Mouse (Mus musculus): ENCODE data around the gene Cacna1d. TPM values are rescaled to one million over a fixed set of nuclear protein-coding genes. Genes with fewer than 3 reads are reported as not detected.
A peak's percentile ranks its signal among the peaks of the same experiment; 100 is the strongest.

Cacna1d gene
- polyA plus RNA-seq, 1 experiment from 2014 or later, result 11.5 TPM

DNA sequence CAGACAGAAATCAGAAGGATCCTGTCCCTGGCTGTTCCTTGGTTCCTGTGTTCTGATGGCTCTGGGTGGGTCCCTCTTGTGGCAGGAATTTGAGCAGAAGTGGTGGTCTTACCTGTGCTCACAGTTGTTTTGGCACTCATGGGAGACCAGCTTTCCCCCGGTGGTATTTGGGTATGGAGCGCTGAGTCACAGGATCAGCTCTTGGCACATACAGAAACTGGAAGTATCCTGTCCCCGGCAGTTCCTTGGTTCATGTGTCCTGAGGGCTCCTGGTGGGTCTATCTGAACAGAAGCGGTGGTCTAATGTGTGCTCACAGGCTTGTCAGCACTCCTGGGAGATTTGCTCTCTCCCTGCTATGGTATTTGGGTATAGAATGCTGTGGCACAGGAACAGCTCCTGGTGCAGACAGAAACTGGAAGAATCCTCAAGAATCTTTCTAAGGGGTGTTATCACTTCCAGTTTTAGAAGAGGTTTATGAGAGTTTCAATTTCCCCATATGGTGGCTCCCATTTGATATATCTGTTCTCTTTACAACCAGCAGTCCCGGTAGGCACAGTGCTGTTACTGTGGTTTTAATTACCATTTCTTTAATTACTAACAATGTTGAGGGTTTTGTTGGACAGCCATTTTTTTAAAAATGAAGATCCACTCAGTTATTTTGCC is 300.8 kb downstream of the Cacna1d start:
- no peak overlapping the region for H3K4me3 ChIP-seq (replicated peaks)
- no peaks in the 10 kb centered on the region for H3K36me3 ChIP-seq
- no peaks in the 10 kb centered on the region for H3K9me3 ChIP-seq (replicated peaks)
- WGBS, result 80% methylated on average over 5 of the region's 5 CpGs
- H3K9ac ChIP-seq (replicated peaks), result no peak overlapping the region
- no peak for ATAC-seq (ENCODE audit: low FRiP score)
- no peak overlapping the region for H3K27ac ChIP-seq (replicated peaks)
- H3K27me3 ChIP-seq (replicated peaks), result no peaks in the 10 kb centered on the region
- H3K4me2 ChIP-seq, result no peak overlapping the region
- no peaks in the 10 kb centered on the region for H3K4me1 ChIP-seq

DNA sequence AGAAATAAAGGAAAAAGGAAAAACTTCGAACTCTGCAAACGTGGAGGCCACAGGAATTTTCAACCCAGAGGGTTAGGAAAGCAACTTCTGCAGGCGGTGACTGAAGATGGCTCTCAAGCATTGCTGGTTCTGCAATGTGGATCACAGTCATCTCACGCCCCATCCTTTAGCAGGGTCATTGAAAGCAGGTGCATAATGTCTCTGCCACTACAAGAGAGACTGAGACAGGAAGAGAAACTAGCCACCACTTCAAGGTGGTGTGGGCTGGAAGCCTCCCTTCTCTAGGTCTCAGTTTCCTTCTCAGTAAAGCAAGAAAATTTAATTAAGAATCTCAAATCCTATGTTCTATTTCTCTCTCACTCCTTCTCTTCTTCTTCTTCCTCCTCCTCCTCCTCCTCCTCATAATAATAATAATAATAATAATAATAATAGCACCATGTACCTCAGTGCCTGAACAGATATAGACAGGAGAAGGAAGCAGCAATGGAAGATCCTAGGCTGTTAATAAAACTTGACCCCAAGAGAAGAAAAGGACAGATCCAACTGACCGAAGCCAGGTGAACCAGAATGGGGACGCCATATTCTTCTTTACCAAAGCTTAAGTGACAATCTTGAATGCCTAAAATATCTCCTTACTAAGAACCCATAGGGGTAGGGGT is 305.5 kb downstream of the Cacna1d start:
- H3K27ac ChIP-seq (replicated peaks), result no peak overlapping the region
- H3K9ac ChIP-seq (replicated peaks), result no peak overlapping the region
- no peak overlapping the region for H3K4me3 ChIP-seq (replicated peaks)
- H3K9me3 ChIP-seq (replicated peaks), result no peaks in the 10 kb centered on the region
- H3K4me2 ChIP-seq, result no peak overlapping the region
- 85% methylated on average over 6 of the region's 6 CpGs for WGBS
- no peaks in the 10 kb centered on the region for H3K27me3 ChIP-seq (replicated peaks)
- H3K36me3 ChIP-seq, result 0 out of 2 replicates have a peak, but pooled peaks cover 2% of the 10 kb centered on the region
- H3K4me1 ChIP-seq, result no peaks in the 10 kb centered on the region
- ATAC-seq (ENCODE audit: low FRiP score), result no peak

DNA sequence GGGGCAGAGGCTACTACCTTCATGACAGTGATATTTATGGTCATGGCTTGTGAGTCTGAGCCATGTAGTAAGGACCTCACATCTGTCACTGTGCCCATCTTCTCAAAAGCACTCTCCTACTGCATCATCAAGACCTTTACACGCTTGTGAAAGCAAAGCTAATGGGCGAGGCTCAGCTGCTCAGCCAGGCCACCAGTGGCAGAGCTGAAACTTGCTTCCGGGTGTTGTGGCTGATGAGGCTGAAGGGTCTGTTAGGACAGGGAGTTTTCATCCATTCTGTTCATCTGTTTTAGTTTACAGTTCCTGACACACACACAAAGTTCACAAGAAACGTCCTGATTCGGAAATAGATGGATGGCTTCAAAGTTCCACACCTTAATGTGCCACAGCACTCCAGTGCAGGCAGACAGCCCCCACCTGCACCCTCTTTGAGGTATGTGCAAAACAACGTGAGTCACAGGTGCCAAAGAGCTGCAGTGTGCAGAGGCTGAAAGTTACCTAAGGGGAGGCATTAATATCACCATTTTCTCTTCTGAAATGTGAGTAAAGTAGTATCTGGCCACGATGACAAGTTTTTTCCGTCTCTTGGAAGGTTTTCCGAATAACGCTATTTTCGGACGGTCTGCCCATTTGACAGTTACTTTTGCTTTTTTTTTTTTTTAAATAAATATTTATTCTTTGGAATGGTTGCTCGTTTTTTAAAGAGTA is 306.7 kb downstream of the Cacna1d start:
- ATAC-seq (ENCODE audit: low FRiP score), result no peak
- no peaks in the 10 kb centered on the region for H3K9me3 ChIP-seq (replicated peaks)
- no peaks in the 10 kb centered on the region for H3K27me3 ChIP-seq (replicated peaks)
- no peak overlapping the region for H3K4me2 ChIP-seq
- H3K9ac ChIP-seq (replicated peaks), result no peak overlapping the region
- H3K4me3 ChIP-seq (replicated peaks), result no peak overlapping the region
- no peaks in the 10 kb centered on the region for H3K4me1 ChIP-seq
- 0 out of 2 replicates have a peak, but pooled peaks cover 2% of the 10 kb centered on the region for H3K36me3 ChIP-seq
- no peak overlapping the region for H3K27ac ChIP-seq (replicated peaks)
- WGBS, result 76% methylated on average over 13 of the region's 13 CpGs

- no peak overlapping the region for H3K4me3 ChIP-seq (replicated peaks)
- no peaks in the 10 kb centered on the region for H3K9me3 ChIP-seq (replicated peaks)
- ATAC-seq (ENCODE audit: low FRiP score), result no peak
- H3K36me3 ChIP-seq, result 0 out of 2 replicates have a peak, but pooled peaks cover 2% of the 10 kb centered on the region
- H3K27ac ChIP-seq (replicated peaks), result no peak overlapping the region
- H3K4me1 ChIP-seq, result no peaks in the 10 kb centered on the region
- WGBS, result 49% methylated on average over 5 of the region's 5 CpGs
- no peak overlapping the region for H3K9ac ChIP-seq (replicated peaks)
- H3K27me3 ChIP-seq (replicated peaks), result no peaks in the 10 kb centered on the region
- H3K4me2 ChIP-seq, result no peak overlapping the region
These were observed 307.2 kb downstream of the Cacna1d start for GRCm38 (mm10) chr14:30184013-30184412.

DNA sequence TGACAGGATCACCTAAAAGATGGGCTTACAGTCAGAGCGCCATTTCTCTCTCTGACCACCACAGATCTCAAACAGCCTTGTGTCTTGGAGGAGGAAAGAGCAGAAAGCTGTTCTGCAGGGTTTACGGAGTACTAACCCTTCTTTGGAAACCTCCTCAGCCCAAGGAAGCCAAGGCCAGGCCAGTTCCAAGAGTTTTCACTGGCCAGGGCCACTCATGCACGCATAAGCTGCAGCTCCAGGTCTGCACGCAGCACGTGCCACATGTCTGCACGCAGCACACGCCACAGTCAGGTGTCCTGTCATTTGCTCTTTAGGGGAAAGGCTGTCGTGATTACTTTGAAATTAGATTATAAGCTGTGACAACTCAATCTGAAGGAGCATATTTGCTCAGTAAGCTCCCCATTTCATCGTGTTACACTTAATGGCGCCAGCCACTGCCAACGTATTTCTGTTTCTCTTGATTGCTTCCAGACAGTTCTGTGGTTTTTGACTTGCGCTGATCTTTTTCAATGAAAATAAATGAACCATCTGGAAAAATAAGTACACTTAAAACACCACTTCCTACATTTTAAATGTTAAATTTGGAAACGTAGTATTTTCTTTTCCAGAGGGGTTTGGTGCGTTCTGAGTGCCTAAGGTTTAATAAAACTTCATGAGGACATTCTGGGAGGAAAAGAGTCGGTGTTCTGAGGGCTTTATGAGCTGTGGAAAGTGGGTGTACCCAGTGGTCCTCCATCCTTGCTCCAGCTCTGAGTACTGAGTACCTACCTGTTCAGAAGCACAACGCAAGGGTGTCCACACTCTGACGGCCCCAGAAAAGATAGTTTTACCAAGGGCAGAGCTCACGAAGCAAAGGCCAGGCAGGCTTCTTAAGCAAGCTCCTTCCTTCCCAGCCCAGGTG is 308.4 kb downstream of the Cacna1d start:
- Histone ChIP-seq H3K9me3 (replicated peaks) (no peaks in the 10 kb centered on the region), H3K4me3 (replicated peaks) (no peak overlapping the region), H3K4me1 (no peaks in the 10 kb centered on the region), H3K27me3 (replicated peaks) (no peaks in the 10 kb centered on the region), H3K4me2 (no peak overlapping the region), H3K27ac (replicated peaks) (no peak overlapping the region), H3K9ac (replicated peaks) (no peak overlapping the region), H3K36me3 (peaks cover 8% of the 10 kb centered on the region; the same call in 1 of the 2 replicates)
- no peak for ATAC-seq (ENCODE audit: low FRiP score)
- 83% methylated on average over 18 of the region's 18 CpGs for WGBS

DNA sequence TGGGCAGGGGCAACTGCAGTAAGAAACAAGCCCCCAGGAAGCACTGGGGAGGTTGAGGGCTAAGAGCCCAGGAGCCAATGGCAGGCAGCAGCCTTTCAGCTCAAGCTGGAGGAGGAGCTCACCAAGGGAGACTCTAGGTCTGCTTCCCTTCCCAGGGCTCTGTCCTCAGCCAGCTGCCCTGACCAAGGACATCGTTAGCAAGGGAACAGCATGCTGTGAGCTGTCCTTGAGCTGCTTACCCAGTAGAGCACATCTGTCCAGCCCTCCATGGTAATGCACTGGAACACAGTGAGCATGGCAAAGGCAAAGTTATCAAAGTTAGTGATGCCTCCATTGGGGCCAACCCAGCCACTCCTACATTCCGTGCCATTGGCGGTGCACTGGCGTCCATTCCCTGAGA is 312.9 kb downstream of the Cacna1d start:
- Histone ChIP-seq H3K36me3 (peaks cover 6% of the 10 kb centered on the region; the same call in 1 of the 2 replicates), H3K27ac (replicated peaks) (no peak overlapping the region), H3K27me3 (replicated peaks) (no peaks in the 10 kb centered on the region), H3K9ac (replicated peaks) (no peak overlapping the region), H3K9me3 (replicated peaks) (no peaks in the 10 kb centered on the region), H3K4me3 (replicated peaks) (no peak overlapping the region), H3K4me1 (0 out of 2 replicates have a peak, but pooled peaks cover 7% of the 10 kb centered on the region), H3K4me2 (no peak overlapping the region)
- ATAC-seq (ENCODE audit: low FRiP score), result no peak
- WGBS, result 70% methylated on average over 4 of the region's 4 CpGs

DNA sequence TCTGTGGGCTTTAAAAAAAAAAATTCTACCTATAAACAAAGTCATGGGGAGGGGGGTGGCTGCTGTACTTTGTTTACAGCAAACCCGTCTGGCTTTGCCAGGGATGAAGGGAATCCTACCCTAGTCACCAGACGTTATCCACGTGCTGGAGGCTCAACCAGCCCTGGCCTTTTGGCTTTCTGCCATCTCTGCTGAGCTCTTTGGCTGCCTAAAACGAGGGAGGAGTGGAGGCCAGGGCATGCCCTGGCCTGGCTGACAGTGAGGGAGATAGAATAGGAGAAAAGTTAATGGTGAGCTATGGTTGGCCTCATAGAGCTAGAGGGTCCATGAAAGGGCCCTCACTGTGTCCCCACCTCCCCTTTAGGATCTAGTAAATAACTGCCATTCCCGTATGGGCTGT is 313.4 kb downstream of the Cacna1d start:
- Histone ChIP-seq H3K4me2 (no peak overlapping the region), H3K4me3 (replicated peaks) (no peak overlapping the region), H3K9me3 (replicated peaks) (no peaks in the 10 kb centered on the region), H3K9ac (replicated peaks) (no peak overlapping the region), H3K36me3 (peaks cover 6% of the 10 kb centered on the region; the same call in 1 of the 2 replicates), H3K27me3 (replicated peaks) (no peaks in the 10 kb centered on the region), H3K27ac (replicated peaks) (no peak overlapping the region), H3K4me1 (peaks cover 10% of the 10 kb centered on the region; the same call in 1 of the 2 replicates)
- ATAC-seq (ENCODE audit: low FRiP score), result no peak
- 49% methylated on average over 5 of the region's 5 CpGs for WGBS

DNA sequence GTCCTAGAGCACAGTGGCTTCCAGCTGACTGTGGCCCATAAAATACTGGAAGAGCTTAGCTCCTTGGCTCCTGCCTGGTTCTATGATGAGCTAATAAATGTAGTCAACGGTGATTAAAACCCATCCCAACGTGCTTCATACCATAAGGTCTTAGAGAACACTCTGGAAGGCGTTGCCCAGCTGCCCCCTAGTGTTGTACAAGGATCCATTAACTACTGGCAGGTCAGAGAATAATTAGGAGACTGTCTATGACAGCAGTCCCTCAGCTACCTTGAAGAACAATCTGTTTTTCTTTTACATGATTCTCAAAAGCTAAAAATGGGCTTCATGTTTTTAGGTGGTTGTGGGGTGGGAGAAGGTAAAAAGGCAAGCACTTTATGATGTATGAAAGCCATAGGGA is 315.9 kb downstream of the Cacna1d start:
- no peak overlapping the region for H3K9ac ChIP-seq (replicated peaks)

GRCm38 (mm10) chr14:30172821-30173755 is 318.2 kb downstream of the Cacna1d start:
- Histone ChIP-seq H3K9ac (replicated peaks) (no peak overlapping the region), H3K9me3 (replicated peaks) (no peaks in the 10 kb centered on the region), H3K36me3 (peaks cover 3% of the 10 kb centered on the region; the same call in 1 of the 2 replicates), H3K27ac (replicated peaks) (no peak overlapping the region), H3K4me2 (no peak overlapping the region), H3K4me3 (replicated peaks) (no peak overlapping the region), H3K27me3 (replicated peaks) (no peaks in the 10 kb centered on the region), H3K4me1 (peaks cover 29% of the 10 kb centered on the region)
- WGBS, result 69% methylated on average over 12 of the region's 12 CpGs
- no peak for ATAC-seq (ENCODE audit: low FRiP score)

More for the DNA sequence above, 315.9 kb downstream of the Cacna1d start:
- no peak overlapping the region for H3K4me2 ChIP-seq
- H3K4me1 ChIP-seq, result peaks cover 24% of the 10 kb centered on the region
- no peak for ATAC-seq (ENCODE audit: low FRiP score)
- H3K36me3 ChIP-seq, result peaks cover 6% of the 10 kb centered on the region; the same call in 1 of the 2 replicates
- no peaks in the 10 kb centered on the region for H3K27me3 ChIP-seq (replicated peaks)
- H3K27ac ChIP-seq (replicated peaks), result no peak overlapping the region
- H3K9me3 ChIP-seq (replicated peaks), result no peaks in the 10 kb centered on the region
- H3K4me3 ChIP-seq (replicated peaks), result no peak overlapping the region
- 61% methylated on average over 3 of the region's 3 CpGs for WGBS

DNA sequence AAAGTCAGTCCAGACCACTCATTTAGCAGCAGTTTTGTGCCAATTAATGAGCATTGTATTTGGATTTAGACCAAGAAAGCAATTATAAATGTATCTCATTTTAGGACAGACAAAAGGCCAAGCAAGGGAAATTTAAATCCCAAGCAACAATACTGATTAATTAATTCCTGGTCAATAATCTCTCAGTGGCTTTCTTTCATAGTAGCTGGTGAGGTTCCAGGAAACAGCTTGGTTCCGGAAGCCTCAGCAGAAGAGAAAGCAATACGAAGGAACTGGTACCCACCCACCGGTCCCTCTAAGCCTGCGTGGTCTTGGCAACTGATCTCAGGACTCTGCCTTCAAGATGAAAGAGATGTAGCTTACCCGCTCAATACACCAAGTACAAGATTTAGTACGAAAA is 319.7 kb downstream of the Cacna1d start:
- no peaks in the 10 kb centered on the region for H3K9me3 ChIP-seq (replicated peaks)
- WGBS, result 80% methylated on average over 6 of the region's 6 CpGs
- ATAC-seq (ENCODE audit: low FRiP score), result no peak

More for the DNA sequence above, 319.7 kb downstream of the Cacna1d start:
- Histone ChIP-seq H3K36me3 (no peaks in the 10 kb centered on the region), H3K4me1 (peaks cover 29% of the 10 kb centered on the region), H3K27ac (replicated peaks) (peak overlapping the region; percentile 57), H3K4me3 (replicated peaks) (no peak overlapping the region), H3K9ac (replicated peaks) (no peak overlapping the region), H3K27me3 (replicated peaks) (no peaks in the 10 kb centered on the region), H3K4me2 (no peak overlapping the region)
